Mouse (Mus musculus) lung, postnatal 0 days (tissue): ENCODE data around the gene Sox5.

Experiments used
- CTCF ChIP-seq: IDR thresholded peaks from 2 replicates; pipeline ENCODE4 v1.5.1; 2016; ENCODE audit warnings: antibody characterized with exemption, mild to moderate bottlenecking
- EP300 ChIP-seq: IDR thresholded peaks from 2 replicates; pipeline ENCODE4 v1.6.1; 2016; ENCODE audit warnings: antibody characterized with exemption, mild to moderate bottlenecking, control low read depth

GRCm38 (mm10) chr6:144429276-144429675, 352.5 kb downstream of the Sox5 start:
- TF ChIP-seq CTCF (peak; percentile 22; the same call in 1 of the 2 replicates), EP300 (no peak)
